Mouse (Mus musculus): ENCODE results near the gene Mctp2. TPM values are rescaled to one million over a fixed set of nuclear protein-coding genes. Genes with fewer than 3 reads are reported as not detected.
A peak's percentile ranks its signal among the peaks of the same experiment; 100 is the strongest.

Mctp2 gene
- polyA plus RNA-seq, 1 experiment = 1.3 TPM

- TF ChIP-seq CTCF (IDR thresholded peaks at IDR 0.05; ENCODE audit: insufficient read depth, low read length) (no peak), POLR2A (IDR thresholded peaks at IDR 0.05; ENCODE audit: borderline replicate concordance, extremely low read depth, low read depth, low read length) (no peak)
- DNase-seq = peak; percentile 16
- H3K4me3 ChIP-seq (replicated peaks; ENCODE audit: extremely low read depth, low read depth, low read length) = no peak overlapping the region
- no peaks in the 10 kb centered on the region for H3K4me1 ChIP-seq (ENCODE audit: control insufficient read depth, insufficient read depth, low read length)
- 23% methylated on average over 3 of the region's 3 CpGs for WGBS
Observed at GRCm38 (mm10) chr7:72149073-72149472, 157.3 kb downstream of the Mctp2 start.

DNA sequence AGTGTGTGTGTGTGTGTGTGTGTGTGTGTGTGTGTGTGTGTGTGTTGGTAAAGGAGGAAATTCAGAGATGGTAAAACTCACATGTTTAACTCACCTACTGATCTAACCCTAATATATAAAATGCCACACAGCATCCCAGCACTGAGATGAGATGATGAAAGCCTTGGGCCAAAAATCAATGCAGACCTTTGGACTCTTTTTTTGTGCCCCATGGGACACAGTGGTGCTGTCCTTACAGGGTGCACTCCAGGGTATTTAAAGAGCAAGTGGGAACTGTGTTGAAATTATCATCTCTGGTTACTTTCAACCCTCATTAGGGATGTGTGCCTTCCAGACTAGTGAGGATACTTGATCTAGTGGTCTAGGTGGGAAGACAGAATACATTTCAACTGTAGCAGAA, 159.6 kb downstream of the Mctp2 start:
- no peaks in the 10 kb centered on the region for H3K4me1 ChIP-seq (ENCODE audit: control insufficient read depth, insufficient read depth, low read length)
- DNase-seq = no peak
- H3K4me3 ChIP-seq (replicated peaks; ENCODE audit: extremely low read depth, low read depth, low read length) = no peak overlapping the region
- TF ChIP-seq POLR2A (IDR thresholded peaks at IDR 0.05; ENCODE audit: borderline replicate concordance, extremely low read depth, low read depth, low read length) = no peak
- TF ChIP-seq CTCF (IDR thresholded peaks at IDR 0.05; ENCODE audit: insufficient read depth, low read length) = no peak

DNA sequence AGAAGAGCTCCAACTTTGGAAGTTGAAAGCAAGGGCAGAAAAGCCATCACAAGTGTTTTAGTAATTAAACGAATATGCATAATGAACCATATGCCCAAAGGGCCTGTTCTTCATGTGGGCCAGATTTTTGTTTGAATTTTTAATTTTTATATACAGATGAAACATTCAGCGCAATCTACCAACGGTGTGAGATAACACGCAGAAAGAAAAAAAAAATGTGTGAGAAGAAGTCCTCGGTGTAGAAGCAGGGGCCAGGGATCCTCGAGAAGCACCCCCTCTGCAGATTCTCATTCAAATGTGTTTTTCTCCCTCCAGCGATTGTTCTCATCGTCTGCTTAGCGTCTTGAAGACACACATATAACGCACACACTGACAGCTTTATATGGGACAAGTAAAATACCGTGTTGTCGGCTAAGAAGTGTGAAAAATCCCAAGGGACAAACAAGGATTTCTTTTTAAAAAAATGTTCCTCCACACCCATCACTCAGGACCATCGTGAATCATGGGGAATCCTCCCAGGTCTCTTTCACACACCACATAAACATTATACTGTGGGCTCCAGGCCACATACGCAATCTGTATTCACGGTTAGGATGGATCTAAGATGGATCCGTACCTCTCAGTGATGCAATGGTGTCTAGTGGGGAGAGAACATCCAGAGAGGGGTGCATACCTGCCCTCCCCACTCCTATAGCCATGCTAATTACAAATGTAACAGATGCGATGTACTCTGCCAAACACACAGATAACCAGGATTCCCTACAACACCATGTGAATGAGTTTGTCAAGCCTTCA, 160.5 kb downstream of the Mctp2 start:
- no peak overlapping the region for H3K4me3 ChIP-seq (replicated peaks; ENCODE audit: extremely low read depth, low read depth, low read length)
- DNase-seq = no peak
- TF ChIP-seq POLR2A (IDR thresholded peaks at IDR 0.05; ENCODE audit: borderline replicate concordance, extremely low read depth, low read depth, low read length) (no peak), CTCF (IDR thresholded peaks at IDR 0.05; ENCODE audit: insufficient read depth, low read length) (no peak)
- WGBS = 88% methylated on average over 17 of the region's 17 CpGs
- no peaks in the 10 kb centered on the region for H3K4me1 ChIP-seq (ENCODE audit: control insufficient read depth, insufficient read depth, low read length)

GRCm38 (mm10) chr7:72138701-72139100, 167.7 kb downstream of the Mctp2 start:
- no peak for DNase-seq
- H3K4me3 ChIP-seq (replicated peaks; ENCODE audit: extremely low read depth, low read depth, low read length) = no peak overlapping the region
- WGBS = 94% methylated on average over 4 of the region's 4 CpGs
- H3K4me1 ChIP-seq (ENCODE audit: control insufficient read depth, insufficient read depth, low read length) = no peaks in the 10 kb centered on the region
- no peak for TF ChIP-seq POLR2A (IDR thresholded peaks at IDR 0.05; ENCODE audit: borderline replicate concordance, extremely low read depth, low read depth, low read length)
- no peak for TF ChIP-seq CTCF (IDR thresholded peaks at IDR 0.05; ENCODE audit: insufficient read depth, low read length)

GRCm38 (mm10) chr7:72120986-72121385, 185.4 kb downstream of the Mctp2 start:
- Histone ChIP-seq H3K4me3 (replicated peaks; ENCODE audit: extremely low read depth, low read depth, low read length) (no peak overlapping the region), H3K4me1 (ENCODE audit: control insufficient read depth, insufficient read depth, low read length) (peaks cover 2% of the 10 kb centered on the region; the same call in 1 of the 2 replicates)
- 58% methylated on average over 7 of the region's 7 CpGs for WGBS
- DNase-seq = no peak
- TF ChIP-seq CTCF (IDR thresholded peaks at IDR 0.05; ENCODE audit: insufficient read depth, low read length) (no peak), POLR2A (IDR thresholded peaks at IDR 0.05; ENCODE audit: borderline replicate concordance, extremely low read depth, low read depth, low read length) (no peak)

DNA sequence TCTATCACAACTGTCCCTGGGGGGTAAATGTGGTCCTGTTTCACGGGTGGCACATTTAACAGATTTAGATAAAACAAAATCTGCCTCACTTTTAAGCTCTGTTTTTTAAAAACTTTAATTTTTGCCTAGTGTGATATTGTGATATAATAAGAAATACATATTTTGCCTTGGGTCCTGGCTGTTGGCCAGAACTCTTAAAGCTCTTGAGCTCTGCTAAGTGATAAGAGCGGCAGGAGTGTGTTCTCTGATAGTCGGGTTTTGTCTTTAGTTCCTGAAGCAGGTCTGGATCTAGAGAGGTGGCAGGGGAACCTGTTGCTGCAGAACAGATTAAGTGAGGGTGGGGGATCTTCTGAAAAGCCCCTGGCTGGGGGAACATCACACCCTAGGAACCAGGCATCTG, 186.7 kb downstream of the Mctp2 start:
- TF ChIP-seq POLR2A (IDR thresholded peaks at IDR 0.05; ENCODE audit: borderline replicate concordance, extremely low read depth, low read depth, low read length) (no peak), CTCF (IDR thresholded peaks at IDR 0.05; ENCODE audit: insufficient read depth, low read length) (no peak)
- Histone ChIP-seq H3K4me3 (replicated peaks; ENCODE audit: extremely low read depth, low read depth, low read length) (no peak overlapping the region), H3K4me1 (ENCODE audit: control insufficient read depth, insufficient read depth, low read length) (peaks cover 2% of the 10 kb centered on the region; the same call in 1 of the 2 replicates)
- 62% methylated on average over 3 of the region's 3 CpGs for WGBS
- DNase-seq = no peak

GRCm38 (mm10) chr7:72117376-72118077, 188.9 kb downstream of the Mctp2 start:
- 76% methylated on average over 4 of the region's 4 CpGs for WGBS
- no peak overlapping the region for H3K4me3 ChIP-seq (replicated peaks; ENCODE audit: extremely low read depth, low read depth, low read length)
- no peak for DNase-seq
- no peak for TF ChIP-seq CTCF (IDR thresholded peaks at IDR 0.05; ENCODE audit: insufficient read depth, low read length)
- no peak for TF ChIP-seq POLR2A (IDR thresholded peaks at IDR 0.05; ENCODE audit: borderline replicate concordance, extremely low read depth, low read depth, low read length)
- peaks cover 2% of the 10 kb centered on the region; the same call in 1 of the 2 replicates for H3K4me1 ChIP-seq (ENCODE audit: control insufficient read depth, insufficient read depth, low read length)

DNA sequence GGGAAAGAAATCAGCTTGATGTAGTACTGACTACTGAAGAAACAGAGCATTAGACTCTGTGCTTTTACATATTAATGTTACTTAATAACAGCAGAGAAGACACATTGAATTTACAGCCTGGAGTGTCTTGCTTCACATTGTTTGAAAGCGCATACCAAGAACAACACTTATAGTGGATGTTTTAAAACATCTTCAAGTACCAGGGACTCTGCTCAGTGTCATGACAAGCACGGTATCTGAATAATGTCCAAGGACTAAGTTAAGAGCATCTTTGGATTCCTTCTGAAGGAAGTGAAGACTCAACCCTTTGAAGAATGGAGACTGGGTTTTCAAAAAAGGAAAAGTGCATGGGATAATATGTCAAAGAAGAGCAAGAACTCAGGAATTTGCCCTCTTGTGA, 191.3 kb downstream of the Mctp2 start:
- WGBS = 87% methylated on average over 2 of the region's 2 CpGs
- Histone ChIP-seq H3K4me3 (replicated peaks; ENCODE audit: extremely low read depth, low read depth, low read length) (no peak overlapping the region), H3K4me1 (ENCODE audit: control insufficient read depth, insufficient read depth, low read length) (peaks cover 2% of the 10 kb centered on the region; the same call in 1 of the 2 replicates)
- DNase-seq = no peak
- TF ChIP-seq CTCF (IDR thresholded peaks at IDR 0.05; ENCODE audit: insufficient read depth, low read length) = no peak

DNA sequence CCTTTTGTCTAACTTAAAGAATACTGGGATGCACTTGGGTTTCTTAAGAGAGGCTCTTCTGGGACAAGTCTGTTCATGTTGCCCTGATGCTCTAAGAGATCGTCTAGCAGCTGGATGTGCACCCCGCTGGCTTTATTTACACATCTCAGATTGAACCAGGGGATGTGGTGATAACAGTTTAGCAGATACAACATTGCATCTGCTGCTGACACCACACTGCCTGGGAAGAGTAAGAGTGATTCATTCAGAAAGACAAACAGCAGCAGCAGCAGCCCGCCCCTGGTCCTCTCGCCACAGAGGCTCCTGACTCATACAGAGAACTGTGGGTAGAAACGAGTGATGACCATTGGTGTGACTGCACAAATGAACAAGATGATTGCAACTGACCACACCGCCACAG, 195.8 kb downstream of the Mctp2 start:
- DNase-seq = no peak
- TF ChIP-seq POLR2A (IDR thresholded peaks at IDR 0.05; ENCODE audit: borderline replicate concordance, extremely low read depth, low read depth, low read length) = no peak
- no peak for TF ChIP-seq CTCF (IDR thresholded peaks at IDR 0.05; ENCODE audit: insufficient read depth, low read length)
- whole genome bisulfite sequencing = 72% methylated on average over 6 of the region's 6 CpGs

More for the DNA sequence above, 195.8 kb downstream of the Mctp2 start:
- Histone ChIP-seq H3K4me3 (replicated peaks; ENCODE audit: extremely low read depth, low read depth, low read length) (no peak overlapping the region), H3K4me1 (ENCODE audit: control insufficient read depth, insufficient read depth, low read length) (no peaks in the 10 kb centered on the region)
